Mouse (Mus musculus): ENCODE results near the gene Agtpbp1. TPM values are rescaled to one million over a fixed set of nuclear protein-coding genes. Genes with fewer than 3 reads are reported as not detected.

Agtpbp1 gene
- total and polyA plus RNA-seq, 3 experiments: 24.2 to 117 (median 33.7) TPM

DNA sequence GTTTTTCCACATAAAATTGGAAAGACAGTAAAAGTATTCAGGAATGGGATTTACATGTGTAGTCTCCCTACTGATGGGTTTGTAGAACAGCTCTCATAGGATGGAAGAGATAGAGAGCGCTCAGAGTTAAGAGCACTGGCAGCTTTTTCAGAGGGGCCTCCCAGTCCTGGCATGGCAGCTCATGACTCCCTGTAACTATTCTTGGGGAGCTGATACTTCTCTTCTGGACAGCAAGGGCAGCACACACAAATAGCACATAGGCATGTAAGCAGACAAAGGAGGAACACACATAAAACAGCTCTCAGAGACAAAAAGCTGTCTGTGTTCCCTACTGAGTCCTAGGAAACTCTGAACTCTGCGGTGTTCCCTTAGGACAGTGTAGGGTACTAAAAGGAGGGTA lies 25.4 kb upstream of the Agtpbp1 start:
- H3K9me3 ChIP-seq (replicated peaks; ENCODE audit: insufficient read depth, low read length): no peaks in the 10 kb centered on the region
- TF ChIP-seq MYC (IDR thresholded peaks at IDR 0.05; ENCODE audit: low read depth, low read length) (no peak), POLR2A (IDR thresholded peaks at IDR 0.05; ENCODE audit: control insufficient read depth in 1 of 2, insufficient read depth in 1 of 2, low read depth in 1 of 2, low read length in 2 of 2, poor library complexity in 1 of 2) (no peak), USF1 (IDR thresholded peaks at IDR 0.05; ENCODE audit: low read depth, low read length) (no peak), MXI1 (IDR thresholded peaks at IDR 0.05; ENCODE audit: low read depth, low read length) (no peak), CHD2 (IDR thresholded peaks at IDR 0.05; ENCODE audit: low read length) (no peak), TAL1 (IDR thresholded peaks at IDR 0.05; ENCODE audit: low read length) (no peak), HCFC1 (IDR thresholded peaks at IDR 0.05; ENCODE audit: low read depth, low read length) (no peak), POLR2AphosphoS5 (IDR thresholded peaks at IDR 0.05; ENCODE audit: borderline replicate concordance, low read depth, low read length) (no peak), GABPA (IDR thresholded peaks at IDR 0.05; ENCODE audit: low read depth, low read length) (no peak)

GRCm38 (mm10) chr13:59609885-59610284 lies 24.9 kb upstream of the Agtpbp1 start:
- Histone ChIP-seq H3K9me3 (replicated peaks; ENCODE audit: insufficient read depth, low read length) (no peaks in the 10 kb centered on the region), H3K4me3 (ENCODE audit: control insufficient read depth in 1 of 2, insufficient read depth in 1 of 2, low read depth in 2 of 2, low read length in 2 of 2) (no peak overlapping the region), H3K79me2 (ENCODE audit: control insufficient read depth, insufficient read depth, low read length, poor library complexity) (no peaks in the 10 kb centered on the region), H3K27ac (ENCODE audit: control insufficient read depth, low read depth, low read length) (no peak overlapping the region), H3K4me1 (ENCODE audit: control insufficient read depth in 1 of 2, insufficient read depth in 2 of 2, low read length in 2 of 2) (no peaks in the 10 kb centered on the region), H3K9ac (ENCODE audit: control insufficient read depth, low read depth, low read length, poor library complexity, severe bottlenecking) (no peak overlapping the region), H3K27me3 (ENCODE audit: control insufficient read depth in 1 of 2, insufficient read depth in 2 of 2, low read length in 2 of 2) (no peaks in the 10 kb centered on the region), H3K36me3 (ENCODE audit: control insufficient read depth in 1 of 2, insufficient read depth in 2 of 2, low read length in 2 of 2) (peaks cover 0 to 2% of the 10 kb centered on the region in 2 experiments; a peak in 2 of 4 replicates)
- TF ChIP-seq MAFK (IDR thresholded peaks at IDR 0.05; ENCODE audit: borderline replicate concordance, low read depth, low read length): peak; percentile 90
- no peak for TF ChIP-seq NRF1 (IDR thresholded peaks at IDR 0.05; ENCODE audit: insufficient read depth, low read depth, low read length, poor library complexity, severe bottlenecking)
- no peak for DNase-seq (ENCODE audit: low read depth, low spot score)

More for the DNA sequence above, 25.4 kb upstream of the Agtpbp1 start:
- Histone ChIP-seq H3K27me3 (ENCODE audit: control insufficient read depth in 1 of 2, insufficient read depth in 2 of 2, low read length in 2 of 2) (no peaks in the 10 kb centered on the region), H3K36me3 (ENCODE audit: control insufficient read depth in 1 of 2, insufficient read depth in 2 of 2, low read length in 2 of 2) (peaks cover 0 to 2% of the 10 kb centered on the region in 2 experiments; a peak in 2 of 4 replicates), H3K4me1 (ENCODE audit: control insufficient read depth in 1 of 2, insufficient read depth in 2 of 2, low read length in 2 of 2) (no peaks in the 10 kb centered on the region), H3K27ac (ENCODE audit: control insufficient read depth, low read depth, low read length) (no peak overlapping the region), H3K79me2 (ENCODE audit: control insufficient read depth, insufficient read depth, low read length, poor library complexity) (no peaks in the 10 kb centered on the region), H3K9ac (ENCODE audit: control insufficient read depth, low read depth, low read length, poor library complexity, severe bottlenecking) (no peak overlapping the region), H3K4me3 (ENCODE audit: control insufficient read depth in 1 of 2, insufficient read depth in 1 of 2, low read depth in 2 of 2, low read length in 2 of 2) (no peak overlapping the region)
- DNase-seq (ENCODE audit: low read depth, low spot score): no peak

DNA sequence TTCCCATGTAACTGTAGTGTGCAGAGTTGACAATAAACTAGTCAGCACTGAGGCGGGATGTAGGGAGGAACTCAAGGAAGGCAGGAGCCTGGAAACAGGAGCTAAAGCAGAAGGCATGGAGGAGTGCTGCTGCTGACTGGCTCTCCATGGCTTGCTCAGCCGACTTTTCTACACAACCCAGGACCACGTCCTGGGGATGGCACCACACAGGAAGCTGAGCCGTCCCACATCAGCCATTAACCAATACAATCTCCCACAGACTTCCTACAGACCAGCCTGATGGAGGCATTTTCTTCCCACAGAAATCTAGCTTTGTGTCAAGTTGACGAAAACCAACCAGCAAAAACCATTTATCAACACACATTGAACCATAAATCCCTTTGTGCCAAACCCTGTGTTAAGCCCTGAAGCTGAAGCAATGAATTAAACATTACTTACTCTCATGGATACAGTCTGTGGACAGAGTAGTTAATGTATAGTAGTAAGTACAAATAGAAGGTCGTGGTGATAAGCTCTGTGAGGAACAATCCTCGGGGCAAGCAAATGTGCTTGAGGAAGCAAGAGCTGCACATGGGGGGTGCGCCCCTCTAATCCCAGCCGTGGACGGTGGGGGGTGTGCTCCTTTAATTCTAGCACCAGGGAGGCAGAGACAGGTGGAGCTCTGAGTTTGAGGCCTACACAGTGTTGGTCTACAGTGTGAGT lies 20.3 kb upstream of the Agtpbp1 start:
- Histone ChIP-seq H3K36me3 (ENCODE audit: control insufficient read depth in 1 of 2, insufficient read depth in 2 of 2, low read length in 2 of 2) (peaks cover 0 to 15% of the 10 kb centered on the region in 2 experiments; a peak in 2 of 4 replicates), H3K9me3 (replicated peaks; ENCODE audit: insufficient read depth, low read length) (no peaks in the 10 kb centered on the region), H3K9ac (ENCODE audit: control insufficient read depth, low read depth, low read length, poor library complexity, severe bottlenecking) (no peak overlapping the region), H3K27me3 (ENCODE audit: control insufficient read depth in 1 of 2, insufficient read depth in 2 of 2, low read length in 2 of 2) (no peaks in the 10 kb centered on the region), H3K27ac (ENCODE audit: control insufficient read depth, low read depth, low read length) (no peak overlapping the region), H3K4me1 (ENCODE audit: control insufficient read depth in 1 of 2, insufficient read depth in 2 of 2, low read length in 2 of 2) (no peaks in the 10 kb centered on the region), H3K79me2 (ENCODE audit: control insufficient read depth, insufficient read depth, low read length, poor library complexity) (no peaks in the 10 kb centered on the region), H3K4me3 (ENCODE audit: control insufficient read depth in 1 of 2, insufficient read depth in 1 of 2, low read depth in 2 of 2, low read length in 2 of 2) (no peak overlapping the region)
- DNase-seq (ENCODE audit: low read depth, low spot score): no peak
- no peak for TF ChIP-seq TCF12 (IDR thresholded peaks at IDR 0.05; ENCODE audit: low read depth, low read length)
- no peak for TF ChIP-seq ETS1 (IDR thresholded peaks at IDR 0.05; ENCODE audit: low read depth, low read length)
- no peak for TF ChIP-seq ELF1 (IDR thresholded peaks at IDR 0.05; ENCODE audit: low read depth, low read length)
- TF ChIP-seq MAX (IDR thresholded peaks at IDR 0.05; ENCODE audit: low read length): no peak
- TF ChIP-seq USF1 (IDR thresholded peaks at IDR 0.05; ENCODE audit: low read depth, low read length): no peak
- no peak for TF ChIP-seq POLR2A (IDR thresholded peaks at IDR 0.05; ENCODE audit: control insufficient read depth in 1 of 2, insufficient read depth in 1 of 2, low read depth in 1 of 2, low read length in 2 of 2, poor library complexity in 1 of 2)
- no peak for TF ChIP-seq ZC3H11A (IDR thresholded peaks at IDR 0.05; ENCODE audit: low read depth, low read length)
- TF ChIP-seq TAL1 (IDR thresholded peaks at IDR 0.05; ENCODE audit: low read length): no peak
- TF ChIP-seq KAT2A (conservative IDR thresholded peaks at IDR 0.05; ENCODE audit: low read depth, low read length): no peak
- no peak for TF ChIP-seq ZMIZ1 (IDR thresholded peaks at IDR 0.05; ENCODE audit: low read depth, low read length)
- no peak for TF ChIP-seq SMC3 (IDR thresholded peaks at IDR 0.05; ENCODE audit: low read depth, low read length)
- TF ChIP-seq UBTF (IDR thresholded peaks at IDR 0.05; ENCODE audit: borderline replicate concordance, insufficient read depth, low read depth, low read length): no peak
- no peak for TF ChIP-seq USF2 (IDR thresholded peaks at IDR 0.05; ENCODE audit: borderline replicate concordance in 1 of 2, insufficient read depth in 1 of 2, low read depth in 1 of 2, low read length in 2 of 2)
- no peak for TF ChIP-seq NELFE (IDR thresholded peaks at IDR 0.05; ENCODE audit: low read depth, low read length)
- TF ChIP-seq POLR2AphosphoS2 (IDR thresholded peaks at IDR 0.05; ENCODE audit: low read length): no peak
